Mouse (Mus musculus): ENCODE measurements around the gene Pcdh15. TPM values are rescaled to one million over a fixed set of nuclear protein-coding genes. Genes with fewer than 3 reads are reported as not detected.

Gene Pcdh15
- total RNA-seq, 1 experiment from 2014 or later = not detected

DNA sequence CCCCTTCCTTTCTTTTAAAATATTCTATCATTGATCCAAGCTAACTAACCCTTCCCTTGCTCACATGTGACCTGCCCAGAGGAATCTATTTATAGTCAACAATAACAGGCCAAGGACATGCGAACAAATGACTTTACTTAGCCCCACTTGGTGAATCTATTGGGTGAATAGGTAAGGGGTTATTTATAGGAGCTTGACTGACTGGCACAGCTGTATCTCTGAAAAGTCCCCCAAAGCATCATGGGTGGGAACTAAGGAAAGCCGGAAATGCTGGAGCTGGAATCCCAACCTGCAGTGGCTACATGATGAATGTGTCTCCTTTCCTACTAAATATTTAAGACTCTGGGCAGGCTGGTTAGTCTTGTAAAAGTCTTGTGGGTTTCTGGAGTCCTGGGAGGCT, 1121.3 kb downstream of the Pcdh15 start:
- no peak for ATAC-seq (replicated peaks; ENCODE audit: low read depth, poor library complexity, severe bottlenecking)

- no peak for ATAC-seq (replicated peaks; ENCODE audit: low read depth, poor library complexity, severe bottlenecking)
These were observed 1158.7 kb downstream of the Pcdh15 start for GRCm38 (mm10) chr10:74257716-74258446.

- ATAC-seq (replicated peaks; ENCODE audit: low read depth, poor library complexity, severe bottlenecking) = no peak
These were observed 1159.5 kb downstream of the Pcdh15 start for GRCm38 (mm10) chr10:74258639-74259038.

DNA sequence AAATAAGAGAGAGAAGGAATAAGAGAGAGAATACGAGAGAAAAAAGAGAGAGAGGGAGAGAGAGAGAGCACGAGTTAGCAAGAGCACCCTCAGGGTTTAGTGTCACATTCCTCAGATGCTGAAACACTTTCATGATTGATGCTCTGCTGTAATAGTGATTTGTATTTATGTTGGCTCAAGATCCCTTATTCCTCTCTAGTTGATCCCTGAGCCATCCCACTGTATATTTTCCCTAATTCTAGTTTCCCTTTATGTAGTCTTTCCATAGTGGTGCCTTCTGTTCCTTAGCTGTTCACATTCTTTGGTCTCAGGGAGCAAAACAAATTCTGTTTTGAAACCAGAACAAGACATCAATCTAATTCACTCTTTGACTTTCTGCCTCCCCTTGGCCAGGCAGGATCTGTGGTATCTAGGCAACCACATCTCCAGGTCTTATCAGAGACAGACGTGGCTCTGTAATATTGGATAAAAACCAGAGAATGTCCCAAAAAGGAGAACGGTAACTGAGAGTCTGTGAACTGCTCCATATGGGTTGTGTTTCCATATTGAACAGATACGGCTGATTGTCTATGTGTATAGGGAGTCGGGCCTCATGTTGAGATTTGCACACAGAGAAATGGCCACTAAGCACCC, 1170.6 kb downstream of the Pcdh15 start:
- ATAC-seq (replicated peaks; ENCODE audit: low read depth, poor library complexity, severe bottlenecking) = no peak

DNA sequence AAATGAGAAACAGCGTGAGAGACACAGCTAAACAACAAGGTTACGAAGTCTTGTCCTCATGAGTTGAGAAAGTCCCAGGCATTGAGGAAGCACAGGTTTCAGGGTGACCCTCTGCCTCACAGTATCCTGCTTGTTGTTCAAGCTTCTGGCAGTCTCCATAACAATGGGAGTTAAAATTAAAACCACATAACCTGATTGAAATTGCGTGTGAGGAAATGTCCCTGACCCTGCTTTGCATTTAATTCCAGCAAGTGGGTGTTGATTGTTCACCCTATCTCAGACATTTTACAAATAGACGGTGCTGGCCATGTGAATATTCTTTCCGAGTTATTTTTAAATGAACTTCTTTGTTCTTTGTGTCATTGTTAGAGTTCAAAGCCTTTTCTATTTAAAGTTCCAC, 1171.8 kb downstream of the Pcdh15 start:
- no peak for ATAC-seq (replicated peaks; ENCODE audit: low read depth, poor library complexity, severe bottlenecking)

DNA sequence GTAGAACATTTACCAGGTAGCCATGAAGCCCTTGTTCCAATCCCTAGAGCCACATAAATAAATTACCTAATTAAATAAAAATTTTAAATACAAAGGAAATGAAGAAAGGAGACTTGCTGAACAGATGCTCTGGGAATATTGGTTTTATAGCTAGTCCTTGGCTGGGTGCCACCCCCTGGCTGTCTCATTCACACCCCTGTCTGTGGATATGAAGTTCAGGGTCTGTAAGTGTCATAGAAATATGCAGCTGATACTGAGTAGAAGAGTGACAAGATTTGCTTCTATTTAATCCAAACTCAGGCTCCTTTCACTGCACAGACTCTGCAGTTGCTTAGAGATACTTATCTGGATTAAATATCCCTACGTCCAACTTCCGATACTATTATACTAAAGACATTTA, 1205.0 kb downstream of the Pcdh15 start:
- ATAC-seq (replicated peaks; ENCODE audit: low read depth, poor library complexity, severe bottlenecking) = no peak

DNA sequence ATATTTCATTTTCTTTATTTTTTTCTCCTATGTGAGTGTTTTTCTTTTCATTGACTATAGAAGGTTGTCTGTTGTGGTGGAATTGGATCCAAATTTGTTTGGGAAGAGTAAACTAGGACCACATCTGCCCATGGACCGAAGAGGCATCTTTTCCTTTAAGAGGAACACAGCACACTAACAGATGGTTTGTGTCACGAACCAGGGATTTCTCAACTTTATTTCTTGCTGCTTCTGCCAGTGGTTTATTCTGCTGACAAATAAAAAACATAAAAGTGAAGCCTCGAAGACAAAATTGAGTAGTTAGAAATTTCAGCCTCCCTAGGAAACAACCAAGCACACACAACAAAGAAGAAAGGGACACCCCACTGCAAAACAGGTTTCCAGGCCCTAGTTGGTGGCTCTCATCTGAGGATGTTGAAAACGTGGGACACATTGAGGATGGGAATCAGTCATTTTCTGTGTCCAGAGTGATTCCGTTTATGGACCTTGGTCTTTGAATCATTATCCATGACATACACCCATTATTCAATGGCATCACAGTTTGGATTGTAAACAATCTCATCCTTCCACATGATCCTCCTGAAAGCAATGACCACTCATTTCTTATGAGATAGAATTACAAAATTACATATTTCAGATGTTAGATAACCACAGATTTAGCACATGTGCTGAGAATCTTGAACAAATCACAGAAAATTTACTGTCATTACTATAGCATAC, 1206.5 kb downstream of the Pcdh15 start:
- no peak for ATAC-seq (replicated peaks; ENCODE audit: low read depth, poor library complexity, severe bottlenecking)

DNA sequence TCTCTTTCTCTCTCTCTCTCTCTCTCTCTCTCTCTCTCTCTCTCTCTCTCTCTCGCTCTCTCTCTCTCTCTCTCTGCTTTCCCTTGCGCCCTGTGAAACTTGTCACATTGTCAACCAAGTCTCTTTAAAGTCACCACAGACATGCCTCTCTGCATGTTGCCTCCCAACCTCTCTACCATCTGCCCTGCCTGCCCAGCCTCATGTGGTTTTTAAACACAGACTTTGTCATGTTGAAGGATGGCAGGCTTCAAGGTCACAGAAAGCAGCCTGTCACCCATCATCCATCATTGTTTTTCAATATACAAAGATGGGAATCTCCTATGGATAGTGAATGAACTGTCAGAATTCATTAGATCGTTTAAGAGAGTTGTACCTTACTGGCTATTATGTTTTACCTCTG, 1207.9 kb downstream of the Pcdh15 start:
- no peak for ATAC-seq (replicated peaks; ENCODE audit: low read depth, poor library complexity, severe bottlenecking)

- ATAC-seq (replicated peaks; ENCODE audit: low read depth, poor library complexity, severe bottlenecking) = no peak
These were observed 1216.9 kb downstream of the Pcdh15 start for GRCm38 (mm10) chr10:74316091-74316490.

DNA sequence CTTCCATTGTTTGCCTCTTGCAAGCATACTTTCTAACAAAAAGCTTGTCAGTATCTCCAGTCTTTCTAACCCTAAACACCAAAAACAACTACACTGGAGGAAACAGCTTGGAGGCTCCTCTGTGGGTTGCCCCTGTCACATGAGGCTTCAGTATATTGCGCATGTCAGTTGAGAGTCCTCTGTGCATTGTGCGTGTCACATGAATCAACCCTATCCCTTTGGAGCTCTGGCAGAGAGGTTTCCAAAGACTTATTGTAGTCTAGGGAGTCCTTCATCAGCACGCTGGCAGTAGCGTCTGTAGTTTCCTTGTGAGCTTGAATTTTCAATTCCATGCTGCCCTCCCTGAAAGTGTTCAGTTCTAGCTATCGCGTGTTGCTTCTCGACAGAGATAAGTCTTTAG, 1236.3 kb downstream of the Pcdh15 start:
- ATAC-seq (replicated peaks; ENCODE audit: low read depth, poor library complexity, severe bottlenecking) = no peak

GRCm38 (mm10) chr10:74339247-74340160, 1240.4 kb downstream of the Pcdh15 start:
- ATAC-seq (replicated peaks; ENCODE audit: low read depth, poor library complexity, severe bottlenecking) = no peak

- no peak for ATAC-seq (replicated peaks; ENCODE audit: low read depth, poor library complexity, severe bottlenecking)
These were observed 1260.4 kb downstream of the Pcdh15 start for GRCm38 (mm10) chr10:74359526-74359925.

DNA sequence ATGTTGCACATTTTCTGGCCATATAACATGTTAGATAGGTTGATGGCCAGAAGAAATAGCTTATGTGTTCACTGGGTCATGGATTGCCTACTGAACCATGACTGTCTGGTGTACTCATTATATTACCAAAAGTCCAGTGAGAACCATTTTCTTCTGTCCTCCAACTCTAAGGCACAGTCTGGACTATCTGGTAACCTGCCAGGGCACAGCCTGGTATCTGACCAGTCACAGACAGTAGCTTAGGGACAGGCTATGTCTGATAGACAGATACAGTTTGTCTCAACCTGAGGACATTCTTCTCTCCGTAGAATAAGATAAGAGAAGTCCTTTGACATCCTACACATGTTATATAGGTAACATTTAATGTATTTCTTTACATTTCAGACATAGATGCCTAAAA, 1279.6 kb downstream of the Pcdh15 start:
- ATAC-seq (replicated peaks; ENCODE audit: low read depth, poor library complexity, severe bottlenecking) = no peak

- ATAC-seq (replicated peaks; ENCODE audit: low read depth, poor library complexity, severe bottlenecking) = no peak
These were observed 1280.4 kb downstream of the Pcdh15 start for GRCm38 (mm10) chr10:74379276-74380134.

GRCm38 (mm10) chr10:74387538-74388499, 1288.7 kb downstream of the Pcdh15 start:
- ATAC-seq (replicated peaks; ENCODE audit: low read depth, poor library complexity, severe bottlenecking) = no peak

DNA sequence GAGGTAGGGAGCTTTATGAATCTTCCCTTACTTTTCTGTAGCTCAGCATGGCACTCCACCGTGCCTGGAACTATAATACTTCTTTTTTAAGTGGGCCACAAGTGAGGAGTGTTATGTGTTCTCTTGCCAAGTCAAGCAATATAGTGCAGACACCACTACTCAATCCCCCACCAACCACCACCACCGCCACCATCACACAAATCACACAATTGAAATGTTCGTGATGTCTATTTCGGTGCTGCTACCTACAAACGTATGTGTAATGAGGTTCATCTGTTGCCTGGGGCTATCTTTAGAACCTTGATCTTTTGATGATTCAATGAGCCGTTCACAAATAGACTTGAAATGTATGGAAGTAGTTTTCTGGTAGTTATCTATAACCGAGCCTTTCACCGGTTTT, 1304.0 kb downstream of the Pcdh15 start:
- no peak for ATAC-seq (replicated peaks; ENCODE audit: low read depth, poor library complexity, severe bottlenecking)

DNA sequence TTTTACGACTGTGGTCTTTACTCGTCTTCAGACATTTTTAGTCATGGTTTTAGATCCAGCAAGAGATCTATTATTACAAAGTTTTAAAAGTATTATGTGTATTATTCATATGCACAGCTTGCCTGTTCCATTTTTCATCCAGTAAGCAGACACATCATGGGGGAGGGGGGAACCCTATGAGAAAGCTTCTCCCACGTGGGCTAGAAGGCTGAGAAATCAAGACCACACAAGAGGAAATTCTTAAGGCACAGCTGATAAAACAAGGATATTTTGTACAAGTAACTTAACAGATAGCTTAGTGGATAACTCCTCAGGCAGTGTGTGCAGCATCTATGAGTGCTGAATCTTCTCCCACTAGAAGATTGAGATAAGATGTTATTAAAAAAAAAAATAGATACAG, 1314.9 kb downstream of the Pcdh15 start:
- no peak for ATAC-seq (replicated peaks; ENCODE audit: low read depth, poor library complexity, severe bottlenecking)

- ATAC-seq (replicated peaks; ENCODE audit: low read depth, poor library complexity, severe bottlenecking) = no peak
These were observed 1315.8 kb downstream of the Pcdh15 start for GRCm38 (mm10) chr10:74414945-74415344.

All from common myeloid progenitor, adult 5-6 weeks (primary cell).